Mouse (Mus musculus): ENCODE measurements around the gene Bbs9.
"Not testable (repeated sequence)": the region's sequence is repeated elsewhere in the genome, so short reads cannot be mapped to it uniquely, and the experiment has no call there.

Gene Bbs9

GRCm38 (mm10) chr9:22475424-22475868, at the start of gene Bbs9:
Bbs9 (plus strand) TSS chr9:22475715.
- DNase-seq, result peak; percentile 91

GRCm38 (mm10) chr9:22428028-22428665, 47.4 kb upstream of the Bbs9 start:
- DNase-seq, result no peak

GRCm38 (mm10) chr9:22428666-22429410, 46.7 kb upstream of the Bbs9 start:
- DNase-seq, result no peak

- peak; percentile 36 for DNase-seq
These were observed 45.8 kb upstream of the Bbs9 start for GRCm38 (mm10) chr9:22429533-22430241.

- no peak for DNase-seq
These were observed 45.1 kb upstream of the Bbs9 start for GRCm38 (mm10) chr9:22430315-22430840.

- no peak for DNase-seq
These were observed 42.3 kb upstream of the Bbs9 start for GRCm38 (mm10) chr9:22433221-22433620.

- DNase-seq, result no peak
These were observed 41.4 kb upstream of the Bbs9 start for GRCm38 (mm10) chr9:22434101-22434500.

GRCm38 (mm10) chr9:22438826-22439225, 36.7 kb upstream of the Bbs9 start:
- no peak for DNase-seq

- no peak for DNase-seq
These were observed 32.4 kb upstream of the Bbs9 start for GRCm38 (mm10) chr9:22443157-22443556.

- DNase-seq, result no peak
These were observed 30.4 kb upstream of the Bbs9 start for GRCm38 (mm10) chr9:22445123-22445522.

GRCm38 (mm10) chr9:22447213-22447612, 28.3 kb upstream of the Bbs9 start:
- DNase-seq, result no peak

- DNase-seq, result no peak
These were observed 27.1 kb upstream of the Bbs9 start for GRCm38 (mm10) chr9:22448420-22448819.

GRCm38 (mm10) chr9:22449209-22449608, 26.3 kb upstream of the Bbs9 start:
- DNase-seq, result no peak

- DNase-seq, result no peak
These were observed 22.8 kb upstream of the Bbs9 start for GRCm38 (mm10) chr9:22452697-22453096.

GRCm38 (mm10) chr9:22453501-22453924, 22.0 kb upstream of the Bbs9 start:
- no peak for DNase-seq

- DNase-seq, result not testable (repeated sequence)
These were observed 21.5 kb upstream of the Bbs9 start, which contains the start of gene Gm17545 for GRCm38 (mm10) chr9:22453990-22454389. Gm17545 (plus strand) TSS chr9:22454290.

GRCm38 (mm10) chr9:22455041-22455440, 20.5 kb upstream of the Bbs9 start:
- no peak for DNase-seq

GRCm38 (mm10) chr9:22457142-22457835, 18.2 kb upstream of the Bbs9 start:
- no peak for DNase-seq

GRCm38 (mm10) chr9:22461946-22462345, 13.6 kb upstream of the Bbs9 start:
- no peak for DNase-seq

- DNase-seq, result no peak
These were observed 9.3 kb upstream of the Bbs9 start for GRCm38 (mm10) chr9:22466212-22466611.

- peak; percentile 56 for DNase-seq
These were observed 7.9 kb upstream of the Bbs9 start for GRCm38 (mm10) chr9:22467371-22468169.
